Mouse (Mus musculus) thymus, postnatal 25 days (tissue): ENCODE results near the gene Pfdn5.

Source experiments
- DNase-seq: peaks from one replicate; pipeline ENCODE4 v3.0.0; 2022

The Pfdn5 gene

DNA sequence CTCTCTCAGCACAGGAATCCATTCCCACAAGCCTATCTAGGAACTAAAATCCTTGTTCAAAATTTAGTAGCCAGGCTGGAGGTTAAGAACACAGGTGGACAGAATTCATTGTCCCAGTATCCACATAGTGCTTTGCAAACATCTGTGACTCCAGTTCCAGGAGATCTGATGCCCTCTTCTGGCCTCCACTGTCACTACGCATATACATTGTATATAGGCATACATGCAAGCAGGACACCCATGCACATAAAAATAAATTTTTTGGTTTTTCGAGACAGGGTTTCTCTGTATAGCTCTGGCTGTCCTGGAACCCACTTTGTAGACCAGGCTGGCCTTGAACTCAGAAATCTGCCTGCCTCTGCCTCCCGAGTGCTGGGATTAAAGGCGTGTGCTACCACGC, 10.0 kb downstream of the Pfdn5 start:
- peak; percentile 51 for DNase-seq

DNA sequence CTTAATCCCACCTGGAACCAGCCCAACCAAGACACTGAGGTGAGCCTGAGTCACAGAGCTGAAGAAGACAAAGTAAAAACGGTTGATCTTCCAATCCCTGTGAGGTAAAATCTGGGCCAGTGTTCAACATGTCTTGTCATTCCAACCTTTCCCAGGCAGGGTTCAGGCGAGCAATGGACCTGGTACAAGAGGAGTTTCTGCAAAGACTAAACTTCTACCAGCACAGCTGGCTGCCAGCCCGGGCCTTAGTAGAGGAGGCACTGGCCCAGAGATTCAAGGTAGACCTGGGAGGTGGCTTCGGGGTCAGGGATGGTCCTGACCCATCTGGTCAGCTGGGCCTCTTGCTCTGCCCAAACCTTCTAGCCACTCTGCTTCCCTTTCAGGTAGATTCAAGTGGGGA, 11.0 kb downstream of the Pfdn5 start:
- DNase-seq, result no peak

DNA sequence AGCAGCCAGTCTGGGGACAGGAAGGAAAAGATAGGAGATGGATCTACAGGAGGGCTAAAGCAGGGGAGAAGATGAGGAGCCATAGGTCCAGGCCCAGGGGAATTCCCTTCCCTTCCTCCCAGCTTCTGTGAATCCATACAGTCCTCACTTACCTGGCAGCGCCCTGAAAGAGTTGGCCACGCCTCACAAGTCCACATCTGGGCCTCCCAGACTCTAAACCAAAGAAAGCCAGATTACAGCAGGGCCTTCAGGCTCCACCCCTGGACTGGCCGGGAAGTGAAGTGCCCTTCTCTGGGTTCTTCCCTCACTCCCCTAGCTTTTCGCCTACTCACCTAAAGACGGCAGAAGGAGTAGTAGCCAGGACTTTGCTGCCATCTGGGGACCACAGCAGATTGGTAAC, 13.7 kb downstream of the Pfdn5 start:
- no peak for DNase-seq

DNA sequence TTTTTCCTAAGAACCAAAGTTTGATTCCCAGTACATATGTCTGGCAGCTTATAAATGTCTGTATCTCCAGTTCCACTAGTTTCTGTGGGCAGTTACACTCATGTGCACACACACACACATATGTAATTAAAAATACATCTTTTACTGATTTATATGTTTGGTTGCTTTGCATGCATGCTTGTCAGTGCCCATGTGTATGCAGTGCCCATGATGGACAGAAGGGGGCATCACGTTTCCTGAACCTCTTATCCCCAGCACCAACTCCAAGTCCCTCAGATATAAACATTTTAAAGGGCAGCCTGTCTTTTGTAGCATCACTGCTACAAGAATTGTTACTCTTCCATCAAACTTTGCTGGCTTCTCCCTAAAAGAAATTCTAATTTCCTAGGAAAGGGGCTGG, 15.7 kb downstream of the Pfdn5 start:
- peak; percentile 64 for DNase-seq

DNA sequence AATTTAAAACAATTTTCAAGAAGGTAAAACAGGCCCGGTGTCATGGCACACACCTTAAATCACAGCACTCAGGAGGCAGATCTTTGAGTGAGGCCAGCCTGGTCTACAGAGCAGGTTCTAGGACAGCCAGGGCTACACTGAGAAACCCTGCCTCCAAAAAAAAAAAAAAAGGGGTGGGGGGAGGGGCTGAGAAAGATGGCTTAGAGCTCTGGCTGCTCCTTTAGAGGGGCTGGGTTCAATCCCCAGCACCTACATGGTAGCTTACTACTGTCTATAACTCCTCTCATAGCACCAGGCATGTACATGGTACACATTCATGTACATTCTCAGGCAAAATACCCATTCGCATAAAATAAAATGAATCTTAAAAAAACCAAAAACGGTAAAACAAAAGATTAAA, 18.6 kb downstream of the Pfdn5 start:
- no peak for DNase-seq

DNA sequence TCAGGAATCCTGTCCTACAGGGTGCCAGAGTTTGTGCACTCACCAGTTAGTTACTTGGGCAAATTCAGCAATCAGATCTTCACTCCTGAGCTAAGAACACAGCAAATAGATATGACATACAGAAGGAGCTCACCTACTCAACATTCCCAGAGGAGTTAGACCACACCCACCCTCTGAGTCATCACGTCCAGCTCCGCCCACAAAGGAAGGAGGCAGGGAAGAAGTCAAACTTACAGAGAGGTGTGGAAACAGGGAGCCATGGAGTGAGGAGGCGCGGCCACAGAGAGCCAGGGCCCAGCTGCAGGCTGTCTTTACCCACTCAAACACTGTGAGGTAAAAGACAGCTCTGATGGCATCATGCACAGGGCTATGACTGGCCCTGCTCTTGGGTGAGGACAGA, 20.5 kb downstream of the Pfdn5 start:
- no peak for DNase-seq

DNA sequence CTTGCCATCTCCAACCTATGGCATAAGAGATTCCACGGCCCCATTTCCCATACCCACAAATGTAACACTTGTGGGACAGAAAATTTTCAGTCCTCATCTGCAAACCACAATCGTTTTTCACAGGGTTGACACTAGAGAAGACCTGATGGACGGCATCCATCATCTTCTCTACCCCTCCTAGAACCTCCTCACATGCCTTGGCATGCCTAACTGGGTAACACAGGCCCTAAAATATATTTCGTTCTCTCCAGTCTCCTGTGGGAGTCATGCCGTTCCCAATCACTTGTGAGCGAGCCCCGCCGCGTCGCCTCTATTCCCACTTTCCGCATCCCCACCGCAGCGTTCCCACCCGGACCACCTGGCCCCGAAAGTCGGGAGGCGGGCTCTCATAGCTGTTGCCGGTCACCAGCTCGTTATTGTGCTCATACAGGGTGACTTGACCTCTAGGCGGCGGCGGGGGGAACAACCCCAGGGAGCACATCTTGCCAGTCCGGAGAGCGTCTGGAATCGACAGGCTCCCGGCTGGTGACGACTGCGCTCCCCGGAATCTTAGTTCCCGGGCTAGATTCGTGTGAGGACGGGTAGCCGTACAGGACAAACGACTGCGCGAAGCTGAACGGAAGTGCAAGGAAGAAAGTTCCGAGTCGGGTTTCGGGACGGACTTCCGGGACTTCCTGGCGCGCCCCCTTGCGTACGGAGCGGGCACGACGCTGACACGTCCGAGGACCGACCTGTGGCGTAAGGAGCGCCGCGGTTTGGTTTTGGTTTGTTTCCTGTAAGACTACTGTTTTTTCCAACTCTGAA, 24.4 kb downstream of the Pfdn5 start, which contains the start of gene Aaas:
Aaas (minus strand) TSS at position 634 of the 804 bp plus-strand sequence.
- DNase-seq, result peak; percentile 94

DNA sequence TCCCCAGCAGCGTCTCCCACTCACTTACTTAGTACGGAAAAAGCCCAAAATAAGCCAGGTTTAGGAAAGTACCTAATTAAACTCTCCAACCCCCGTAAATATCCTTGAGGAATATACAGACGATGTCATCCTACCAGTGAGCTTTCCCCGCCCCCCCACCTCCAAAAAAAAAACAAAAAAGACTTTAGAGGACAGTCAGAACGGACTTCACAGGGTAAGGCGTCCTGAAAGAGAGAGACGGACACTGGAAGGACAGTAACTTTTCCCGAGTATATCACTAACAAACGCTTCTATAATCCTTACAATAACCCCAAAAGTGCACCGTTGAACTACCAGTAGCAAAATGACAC, 25.0 kb downstream of the Pfdn5 start:
- no peak for DNase-seq

DNA sequence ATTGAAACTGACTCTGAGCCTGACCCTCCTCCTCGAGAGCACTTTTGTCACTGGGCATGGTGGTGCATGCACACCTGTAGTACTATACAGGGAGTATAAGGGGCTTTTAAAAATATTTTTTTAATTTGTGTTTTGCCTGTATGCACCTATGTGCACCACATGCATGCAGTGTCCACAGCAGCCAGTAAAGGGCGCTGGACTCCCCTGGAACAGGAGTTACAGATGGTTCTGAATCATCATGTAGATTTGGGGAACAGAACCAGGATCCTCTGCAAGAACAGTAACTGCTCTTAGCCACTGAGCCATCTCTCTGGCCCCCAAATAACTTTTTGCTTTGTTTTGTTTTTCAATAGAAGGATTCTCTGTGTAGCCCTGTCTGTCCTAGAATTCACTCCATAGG, 26.3 kb downstream of the Pfdn5 start:
- DNase-seq, result no peak

DNA sequence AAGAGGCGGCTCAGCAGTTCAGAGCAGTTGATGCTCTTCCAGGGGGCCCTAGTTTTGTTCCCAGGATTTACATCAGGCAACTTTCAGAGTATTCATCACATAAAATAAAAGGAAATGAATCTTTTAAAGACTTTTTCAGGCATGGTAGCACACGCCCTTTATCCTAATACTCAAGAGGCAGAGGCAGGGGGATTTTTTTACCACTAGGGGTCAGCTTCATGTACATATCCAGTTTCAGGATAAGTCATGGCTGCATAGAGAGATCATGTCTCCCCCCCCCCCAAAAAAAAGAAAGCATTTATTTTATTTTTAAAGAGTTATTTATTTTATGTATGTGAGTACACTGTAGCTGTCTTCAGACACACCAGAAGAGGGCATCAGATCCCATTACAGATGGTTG, 28.1 kb downstream of the Pfdn5 start:
- DNase-seq, result no peak

DNA sequence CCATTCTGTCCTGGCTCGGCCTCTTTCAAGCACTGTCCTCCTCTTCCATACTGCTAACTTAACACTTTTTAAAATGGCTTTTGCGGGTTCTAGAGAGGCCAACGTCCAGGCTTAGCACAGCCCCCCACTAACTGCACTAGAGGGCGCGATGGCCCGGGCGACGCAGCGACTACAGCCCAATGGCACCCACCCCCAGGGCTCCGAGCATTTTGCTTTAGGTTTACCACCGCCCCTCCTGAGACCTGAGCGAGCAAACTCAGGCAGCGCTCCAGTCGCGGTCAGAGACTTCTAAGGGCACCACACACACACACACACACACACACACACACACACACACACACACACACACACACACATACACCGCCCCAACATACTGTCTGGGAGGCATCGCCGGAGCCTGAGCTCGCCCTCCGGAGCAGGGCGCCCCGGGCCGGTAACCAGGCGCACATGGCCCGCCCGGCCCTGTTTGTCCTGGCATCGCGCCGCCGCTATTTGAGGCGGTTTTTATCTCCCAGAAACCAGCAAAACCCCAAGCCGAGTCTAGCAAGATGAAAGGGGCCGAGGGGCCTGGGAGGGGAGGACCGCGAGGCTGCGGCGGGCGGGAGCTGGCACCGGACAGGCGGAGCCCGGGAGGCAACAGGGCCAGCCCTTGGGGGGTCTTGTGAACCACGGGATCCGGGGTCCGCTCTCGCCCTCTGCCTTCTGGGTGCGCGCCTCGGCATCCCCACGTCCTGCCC, 29.4 kb downstream of the Pfdn5 start:
- DNase-seq, result peak; percentile 15

DNA sequence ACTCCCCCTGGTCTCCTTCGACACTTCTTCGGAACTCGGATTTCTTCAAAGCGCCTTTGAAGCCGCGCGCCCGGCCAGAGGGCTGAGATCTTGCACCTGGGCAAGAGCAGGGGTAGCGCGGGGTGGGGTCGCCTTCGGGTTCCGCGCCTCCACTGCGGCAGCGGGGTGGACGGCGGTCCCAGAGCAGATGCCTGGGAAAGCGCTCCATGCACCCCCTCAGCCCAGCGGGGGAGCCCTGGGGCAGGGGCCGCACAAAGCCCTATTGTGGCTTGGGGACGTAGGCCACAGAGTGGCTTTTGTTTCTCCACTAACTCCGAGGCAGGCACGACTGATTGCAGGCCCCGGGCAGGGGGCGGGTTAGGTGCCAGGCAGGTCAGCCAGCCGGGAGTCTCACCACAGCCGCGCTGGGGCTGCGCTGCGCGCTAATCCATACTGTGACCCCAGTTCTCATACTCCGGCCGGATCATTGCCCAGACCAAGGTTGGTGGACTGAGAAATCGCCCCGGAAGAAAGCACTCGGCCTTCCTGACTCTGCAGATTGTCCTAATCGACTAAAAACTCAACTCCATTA, 30.0 kb downstream of the Pfdn5 start:
- peak; percentile 18 for DNase-seq

DNA sequence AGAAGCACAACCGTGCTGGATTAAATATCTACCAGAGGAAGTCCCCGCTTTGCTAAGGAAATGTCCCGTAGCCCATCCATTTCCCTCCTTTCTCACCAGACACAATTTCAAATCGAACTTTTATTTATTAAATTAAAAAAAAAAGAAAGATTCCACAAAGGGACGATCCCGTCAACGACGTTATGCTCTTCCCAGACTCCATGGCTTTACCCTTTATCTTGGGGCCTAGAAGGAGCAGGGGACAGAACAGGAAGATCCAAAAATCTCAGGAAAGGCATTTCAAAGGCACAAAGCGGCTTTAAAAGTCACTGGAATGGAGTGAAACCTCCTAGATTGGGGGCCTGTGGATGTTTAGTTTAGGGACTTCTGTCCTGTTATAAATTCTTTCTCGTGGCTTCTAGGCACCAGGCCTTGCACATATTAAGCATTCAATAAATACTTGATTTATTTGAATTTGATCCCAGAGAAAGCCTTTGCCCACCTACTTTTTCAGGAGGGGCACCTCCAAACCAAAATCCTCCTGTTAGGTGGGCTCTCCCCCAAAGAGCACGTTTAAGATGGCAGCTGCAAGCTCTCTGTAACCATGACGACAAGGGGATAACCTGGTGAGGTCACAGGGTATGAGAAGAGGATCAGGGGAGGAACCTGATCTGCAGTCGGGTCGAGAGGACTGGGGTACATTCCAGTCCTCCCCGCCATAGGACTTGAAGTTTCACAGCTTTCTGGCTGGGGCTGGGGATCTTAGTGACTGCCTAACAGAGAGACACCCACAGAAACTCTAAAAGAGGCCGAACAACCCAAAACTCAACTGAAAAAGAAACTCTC, 30.8 kb downstream of the Pfdn5 start:
- no peak for DNase-seq

DNA sequence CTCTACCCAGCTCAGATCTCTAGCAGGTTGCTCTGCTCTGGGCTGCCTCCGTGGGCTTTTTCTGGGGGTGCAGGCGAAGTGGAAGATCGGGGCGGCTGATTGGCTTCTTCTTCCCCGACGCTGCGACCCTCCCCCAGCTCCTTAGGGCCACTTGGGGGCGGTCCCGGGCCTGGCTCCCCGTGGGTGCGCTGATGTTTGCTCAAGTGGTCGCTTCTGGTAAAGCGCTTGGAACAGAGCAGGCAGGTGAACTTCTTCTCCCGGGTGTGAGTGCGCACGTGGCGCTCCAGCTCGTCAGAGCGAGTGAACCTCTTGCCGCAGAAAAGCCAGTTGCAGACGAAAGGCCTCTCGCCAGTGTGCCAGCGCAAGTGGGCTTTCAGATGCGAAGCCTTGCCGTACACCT, 32.2 kb downstream of the Pfdn5 start:
- DNase-seq, result peak; percentile 16

DNA sequence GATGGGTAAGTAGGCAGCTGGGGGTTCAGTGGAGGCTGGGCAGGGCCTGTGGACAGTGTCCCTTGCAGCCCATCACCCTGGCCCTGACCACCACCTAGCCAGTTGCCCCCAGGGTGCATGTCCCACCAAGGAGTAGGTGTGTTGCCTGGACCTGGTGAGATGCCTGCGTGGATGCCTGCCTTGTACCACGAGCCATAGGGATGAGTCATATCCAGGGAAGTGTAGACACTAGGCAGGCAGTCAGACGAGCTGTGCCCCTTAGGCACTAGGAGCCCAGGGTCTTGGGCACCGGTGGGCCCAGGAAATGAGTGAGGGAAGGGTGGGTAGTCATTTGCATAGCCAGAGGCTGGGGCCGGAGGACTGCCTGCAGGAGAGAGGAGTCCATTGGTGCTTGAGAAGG, 32.9 kb downstream of the Pfdn5 start:
- DNase-seq, result no peak

DNA sequence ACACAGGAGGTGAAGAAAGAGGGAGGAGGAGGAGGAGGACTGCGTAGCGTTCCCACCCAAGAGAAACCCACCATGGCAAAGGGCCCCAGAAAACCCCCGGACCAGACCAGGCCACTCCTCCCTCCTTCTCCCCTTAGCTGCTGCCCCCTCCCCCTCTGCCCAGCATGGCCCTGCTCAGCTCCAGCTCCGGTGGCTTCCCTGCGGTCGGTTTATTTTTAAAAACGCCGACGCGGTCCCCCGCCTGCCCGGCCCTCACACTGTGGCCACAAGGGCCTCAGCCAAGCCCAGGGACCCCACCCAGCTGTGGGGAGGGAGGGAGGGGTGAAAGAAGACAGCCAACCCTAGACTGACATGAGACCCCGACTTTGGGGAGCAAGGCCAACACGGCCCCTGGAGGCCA, 36.7 kb downstream of the Pfdn5 start:
- no peak for DNase-seq

DNA sequence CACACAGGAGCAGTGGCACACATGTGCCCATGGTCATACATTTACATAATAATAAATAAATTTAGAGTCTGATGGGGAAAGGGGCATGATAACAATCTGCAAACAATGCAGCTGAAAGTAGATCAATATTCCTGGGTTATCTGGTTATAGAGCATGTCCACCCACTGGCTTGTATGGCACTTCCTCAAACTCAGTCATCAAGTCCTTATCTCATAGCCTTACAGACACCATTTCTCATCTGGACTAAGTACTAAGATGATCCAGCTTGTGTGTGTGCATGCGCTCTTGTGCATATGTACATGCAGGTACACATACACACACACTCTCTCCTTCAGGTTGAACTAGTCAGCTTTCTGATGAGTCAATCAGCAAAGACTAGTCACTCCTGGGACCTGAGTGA, 38.8 kb downstream of the Pfdn5 start:
- no peak for DNase-seq

DNA sequence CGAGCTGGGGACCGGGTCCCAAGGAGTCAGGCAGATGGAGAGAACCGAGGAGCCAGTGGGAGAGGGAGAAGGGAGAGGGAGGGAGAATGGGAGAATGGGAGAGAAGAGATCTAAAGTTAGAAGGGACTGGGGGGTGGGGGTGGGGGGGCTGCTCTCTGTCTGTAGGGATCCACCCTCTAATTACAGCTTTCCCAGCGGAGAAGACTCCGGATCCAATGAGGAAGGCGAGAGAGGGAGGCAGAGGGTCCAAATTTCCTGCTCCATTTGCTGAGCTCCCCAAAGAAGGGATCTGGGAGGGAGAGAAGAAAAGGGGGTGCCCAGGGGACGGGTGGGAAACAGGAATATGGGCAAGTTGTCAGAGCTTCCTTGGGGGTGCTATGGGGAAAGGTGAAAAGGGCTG, 40.3 kb downstream of the Pfdn5 start:
- no peak for DNase-seq

DNA sequence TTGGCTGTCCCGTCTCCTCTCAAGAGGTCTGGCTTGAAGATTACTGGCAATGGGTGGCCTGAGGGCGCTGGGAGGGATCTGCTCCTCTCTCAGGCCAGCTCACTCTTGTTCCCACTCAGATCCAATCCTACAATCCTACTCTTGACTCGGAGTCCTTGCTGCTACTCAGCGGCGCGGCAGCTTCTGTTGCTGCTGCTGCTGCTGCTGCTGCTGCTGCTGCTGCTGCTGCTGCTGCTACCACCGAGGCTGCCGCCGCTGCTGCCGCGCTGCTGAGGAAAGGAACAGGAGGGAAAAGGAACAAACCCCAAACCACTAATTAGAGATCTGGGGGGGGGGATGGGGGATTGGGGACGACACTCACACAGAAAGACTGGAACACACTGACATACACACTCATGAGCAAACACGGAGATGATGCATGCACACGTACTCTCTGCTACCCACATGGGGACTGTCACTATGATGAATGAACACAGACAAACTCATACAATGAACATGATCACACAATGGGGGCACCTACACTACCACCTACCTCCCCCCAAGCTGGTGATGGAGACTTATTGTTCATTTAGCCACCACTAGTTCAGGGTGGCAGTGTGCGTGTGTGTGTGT, 40.9 kb downstream of the Pfdn5 start, which contains the start of gene Sp7:
Sp7 (minus strand) TSS at position 450 of the 612 bp plus-strand sequence.
- DNase-seq, result no peak

DNA sequence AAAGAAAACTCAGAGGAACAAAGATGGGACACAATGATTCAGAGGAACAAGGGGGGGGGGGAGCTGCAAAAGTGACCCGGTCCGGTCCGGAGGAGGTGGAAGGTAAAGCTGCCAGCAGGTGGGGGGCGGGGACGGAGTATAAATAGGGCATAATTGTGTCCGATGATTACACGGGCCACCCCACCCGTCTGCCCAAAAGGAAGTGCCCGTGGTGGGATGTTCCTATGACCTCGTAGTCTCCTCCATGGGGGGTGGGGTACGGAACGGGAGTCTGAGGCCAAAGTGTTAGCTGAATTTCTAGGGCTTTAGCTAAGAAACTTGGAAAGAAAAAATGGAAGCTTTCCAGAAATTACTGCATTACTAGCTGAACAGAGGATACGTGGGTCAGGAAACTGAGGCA, 44.1 kb downstream of the Pfdn5 start:
- DNase-seq, result no peak

DNA sequence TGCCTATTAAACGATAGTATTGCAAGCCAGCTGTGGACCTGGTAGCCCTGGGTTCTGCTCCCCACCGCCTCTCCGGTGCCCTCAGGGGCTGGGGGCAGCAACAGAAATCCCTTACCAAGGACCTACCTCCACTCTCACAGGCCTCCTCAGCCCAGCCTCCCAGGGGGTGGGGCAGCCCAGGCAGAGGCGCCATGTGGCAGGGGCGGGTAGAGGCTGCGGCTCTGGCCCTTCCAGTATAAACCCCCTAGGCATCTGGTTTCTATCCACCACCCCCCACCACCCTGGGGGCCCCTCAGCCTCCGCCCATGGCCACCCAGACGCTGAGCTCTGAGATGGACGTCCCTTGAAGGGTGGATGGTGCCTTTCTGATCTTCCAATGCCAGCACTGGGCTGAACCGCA, 44.8 kb downstream of the Pfdn5 start:
- no peak for DNase-seq

DNA sequence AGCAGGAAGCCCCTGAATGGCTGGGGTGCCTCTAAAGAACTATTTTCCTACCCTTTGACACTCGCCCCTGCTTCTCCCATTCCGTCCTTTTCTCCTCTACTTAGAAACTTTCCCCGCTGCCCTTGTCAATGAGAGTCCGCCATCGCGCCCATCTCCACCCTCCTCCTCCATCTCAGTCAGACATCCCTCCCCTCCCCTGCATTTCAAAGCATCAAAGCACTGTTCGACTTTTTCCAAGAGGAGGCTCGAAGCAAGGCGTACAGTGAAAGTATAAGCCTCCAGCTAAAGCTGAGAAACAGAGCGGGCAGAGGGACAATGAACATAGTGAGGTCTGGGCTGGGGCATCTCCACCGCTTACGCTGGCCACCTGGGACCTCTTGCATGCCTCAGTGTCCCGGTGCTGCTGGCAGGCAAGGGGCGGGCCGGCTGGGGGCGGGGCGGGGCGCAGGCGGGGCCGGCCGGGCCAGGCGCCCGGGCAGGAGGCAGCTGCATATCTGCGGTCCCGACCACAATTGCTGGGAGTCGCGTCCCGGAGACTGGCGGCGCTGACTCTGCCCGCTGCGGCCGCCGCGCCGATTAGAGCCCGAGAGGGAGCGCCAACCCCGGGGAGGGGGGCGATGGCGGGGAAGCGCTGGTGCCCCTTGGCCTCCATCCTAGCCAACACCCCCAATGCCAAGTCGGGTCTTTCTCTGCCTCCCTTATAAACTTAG, 50.7 kb downstream of the Pfdn5 start:
- DNase-seq, result peak; percentile 61
